Mouse (Mus musculus): ENCODE measurements around the gene Agbl5.

DNA sequence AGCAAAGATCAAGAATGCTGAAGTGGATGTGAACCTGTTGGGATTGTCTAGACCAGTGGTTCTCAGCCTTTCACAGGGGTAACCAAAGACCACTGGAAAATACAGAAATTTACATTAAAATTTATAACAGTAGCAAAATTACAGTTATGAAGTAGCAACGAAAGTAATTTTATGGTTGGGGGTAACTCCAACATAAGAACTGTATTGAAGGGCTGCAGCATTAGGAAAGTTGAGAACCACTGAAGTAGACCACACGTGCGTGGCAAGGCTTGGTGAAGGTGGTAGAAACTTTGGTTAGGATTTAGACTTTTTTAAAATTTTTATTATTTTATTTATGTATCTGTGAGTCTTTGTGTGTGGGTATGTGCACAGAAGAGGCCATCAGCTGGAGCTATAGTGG lies 20.8 kb upstream of the Agbl5 start, which contains the start of gene Tmem214:
- no peak for TF ChIP-seq CTCF (conservative IDR thresholded peaks at IDR 0.05; ENCODE audit: insufficient read depth, insufficient read length, low read depth, low read length)
- TF ChIP-seq POLR2A (IDR thresholded peaks at IDR 0.05; ENCODE audit: low read depth, low read length), result no peak
